18 mouse cellular contexts compared by ENCODE assay signal in the genomic region with DNA sequence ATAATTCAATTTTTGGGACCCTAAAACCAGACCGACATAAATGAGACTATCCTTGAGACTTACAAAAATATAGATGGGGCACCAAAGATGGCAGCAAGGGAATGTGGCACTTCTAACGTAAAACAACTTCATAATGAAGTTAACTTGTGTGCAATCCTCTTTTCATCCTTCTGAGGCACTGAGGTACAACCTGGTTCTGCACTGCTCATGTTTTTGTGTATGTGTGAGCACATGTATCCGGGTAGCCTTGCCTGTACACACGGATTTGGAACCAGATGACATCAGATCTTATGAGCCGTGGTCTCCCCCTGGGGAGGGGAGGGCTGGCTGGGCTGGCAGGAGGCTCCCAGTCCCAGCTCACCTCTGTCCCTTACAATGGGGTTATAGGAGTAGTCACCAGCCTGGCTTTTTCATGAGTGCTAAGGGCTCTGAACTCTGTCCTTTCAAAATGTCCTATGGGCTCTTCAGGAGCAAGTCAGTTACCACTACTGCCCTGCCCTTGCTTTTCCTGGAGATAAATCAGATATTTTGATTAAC. TPM values are rescaled to one million over a fixed set of nuclear protein-coding genes. Genes with fewer than 3 reads are reported as not detected.
DNase-seq lines count a peak whose midpoint lies in the region; ATAC-seq lines count a peak whose summit lies in the region.
"Had no signal": no experiment of that assay in that cellular context is flagged by ENCODE, and none has a peak within 500 bp of the region (broad histone marks: within the 10 kb centered on the region; RNA-seq: fewer than 3 reads in every experiment).

No protein-coding gene starts in this region.

- H3K27ac ChIP-seq in heart, embryonic 11.5 days (ENCODE audit: low read depth, low read length): no peak overlapping the region
- no peak overlapping the region for H3K27ac ChIP-seq in midbrain, embryonic 11.5 days (ENCODE audit: low read depth, low read length)
- H3K27ac ChIP-seq in midbrain, embryonic 10.5 days (replicated peaks): no peak overlapping the region
- H3K27ac ChIP-seq in intestine, embryonic 16.5 days (ENCODE audit: low read length): no peak overlapping the region
- H3K27ac ChIP-seq in midbrain, embryonic 15.5 days: no peak overlapping the region
- H3K27ac ChIP-seq: heart, embryonic 15.5 days had no signal

- no peaks in the 10 kb centered on the region for H3K4me1 ChIP-seq in heart, embryonic 11.5 days (ENCODE audit: control insufficient read depth, insufficient read depth, low read length)
- H3K4me1 ChIP-seq in midbrain, embryonic 11.5 days (ENCODE audit: control insufficient read depth, insufficient read depth, low read length): no peaks in the 10 kb centered on the region
- peaks cover 3% of the 10 kb centered on the region; the same call in 1 of the 2 replicates for H3K4me1 ChIP-seq in midbrain, embryonic 10.5 days
- H3K4me1 ChIP-seq in intestine, embryonic 16.5 days (ENCODE audit: control insufficient read depth, insufficient read depth, low read length): no peaks in the 10 kb centered on the region
- H3K4me1 ChIP-seq in midbrain, embryonic 15.5 days: peaks cover 5% of the 10 kb centered on the region; the same call in 1 of the 2 replicates

- no peak overlapping the region for H3K4me2 ChIP-seq in heart, embryonic 11.5 days
- H3K4me2 ChIP-seq in midbrain, embryonic 11.5 days: no peak overlapping the region
- H3K4me2 ChIP-seq in intestine, embryonic 16.5 days (ENCODE audit: low read depth, low read length): no peak overlapping the region
- H3K4me2 ChIP-seq in midbrain, embryonic 15.5 days: no peak overlapping the region
- H3K4me2 ChIP-seq: heart, embryonic 15.5 days had no signal

- DNase-seq in heart, adult 11 months: peak; percentile 55
- DNase-seq in midbrain, embryonic 11.5 days (ENCODE audit: low spot score, missing footprints): no peak
- DNase-seq in midbrain, embryonic 10.5 days (ENCODE audit: low spot score): no peak
- no peak for DNase-seq in layer of hippocampus, adult 11-12 months (ENCODE audit: low spot score)
- DNase-seq in cerebellum, adult 9-11 months: no peak
- DNase-seq: adrenal gland, postnatal 10 days; cerebellum, adult 11-12 months; forebrain, postnatal 0 days; heart, adult 18-20 months; kidney, adult 8-10 months; kidney, postnatal 4 days; thymus, postnatal 25 days had no signal

- WGBS in heart, embryonic 11.5 days (ENCODE audit: insufficient replicate concordance): 86% methylated on average over 5 of the region's 5 CpGs
- WGBS in midbrain, embryonic 11.5 days: 89% methylated on average over 5 of the region's 5 CpGs
- WGBS in midbrain, embryonic 10.5 days: 94% methylated on average over 5 of the region's 5 CpGs
- WGBS in intestine, embryonic 16.5 days: 82% methylated on average over 5 of the region's 5 CpGs
- 84% methylated on average over 5 of the region's 5 CpGs for WGBS in midbrain, embryonic 15.5 days

- H3K9ac ChIP-seq in heart, embryonic 11.5 days (ENCODE audit: low read depth, low read length): no peak overlapping the region
- no peak overlapping the region for H3K9ac ChIP-seq in midbrain, embryonic 11.5 days (ENCODE audit: low read length)
- no peak overlapping the region for H3K9ac ChIP-seq in intestine, embryonic 16.5 days (ENCODE audit: low read depth, low read length)
- H3K9ac ChIP-seq in midbrain, embryonic 15.5 days: no peak overlapping the region
- H3K9ac ChIP-seq: forebrain, postnatal 0 days; heart, embryonic 15.5 days had no signal

- H3K36me3 ChIP-seq in heart, embryonic 11.5 days (ENCODE audit: control insufficient read depth, insufficient read depth, low read length): peaks cover 3% of the 10 kb centered on the region; the same call in 1 of the 2 replicates
- H3K36me3 ChIP-seq in midbrain, embryonic 11.5 days (ENCODE audit: control insufficient read depth, insufficient read depth, low read length): no peaks in the 10 kb centered on the region; the same call in 1 of the 2 replicates
- H3K36me3 ChIP-seq in midbrain, embryonic 10.5 days: peaks cover 38% of the 10 kb centered on the region
- H3K36me3 ChIP-seq in intestine, embryonic 16.5 days (ENCODE audit: control insufficient read depth, insufficient read depth, low read length): peaks cover 6% of the 10 kb centered on the region; the same call in 1 of the 2 replicates
- H3K36me3 ChIP-seq in midbrain, embryonic 15.5 days (replicated peaks): peaks cover 4% of the 10 kb centered on the region; the same call in 1 of the 2 replicates

- H3K4me3 ChIP-seq in heart, embryonic 11.5 days (ENCODE audit: low read depth, low read length): no peak overlapping the region
- no peak overlapping the region for H3K4me3 ChIP-seq in midbrain, embryonic 11.5 days (ENCODE audit: low read depth, low read length)
- H3K4me3 ChIP-seq in midbrain, embryonic 10.5 days: no peak overlapping the region
- no peak overlapping the region for H3K4me3 ChIP-seq in intestine, embryonic 16.5 days (ENCODE audit: low read length)
- H3K4me3 ChIP-seq in midbrain, embryonic 15.5 days: no peak overlapping the region
- H3K4me3 ChIP-seq: heart, embryonic 15.5 days had no signal

- no peaks in the 10 kb centered on the region for H3K27me3 ChIP-seq in heart, embryonic 11.5 days (ENCODE audit: control insufficient read depth, insufficient read depth, low read length)
- H3K27me3 ChIP-seq in midbrain, embryonic 11.5 days (ENCODE audit: control insufficient read depth, insufficient read depth, low read length): no peaks in the 10 kb centered on the region
- no peaks in the 10 kb centered on the region for H3K27me3 ChIP-seq in midbrain, embryonic 10.5 days (ENCODE audit: low read depth, poor library complexity, severe bottlenecking)
- H3K27me3 ChIP-seq in intestine, embryonic 16.5 days (replicated peaks; ENCODE audit: control insufficient read depth, insufficient read depth, low read length): no peaks in the 10 kb centered on the region
- no peaks in the 10 kb centered on the region for H3K27me3 ChIP-seq in midbrain, embryonic 15.5 days (replicated peaks)
- H3K27me3 ChIP-seq: heart, embryonic 15.5 days had no signal

- H3K9me3 ChIP-seq in heart, embryonic 11.5 days (replicated peaks; ENCODE audit: control insufficient read depth, low read length): no peaks in the 10 kb centered on the region
- no peaks in the 10 kb centered on the region for H3K9me3 ChIP-seq in midbrain, embryonic 11.5 days (ENCODE audit: control insufficient read depth, low read length)
- no peaks in the 10 kb centered on the region for H3K9me3 ChIP-seq in midbrain, embryonic 10.5 days (replicated peaks)
- H3K9me3 ChIP-seq in intestine, embryonic 16.5 days (ENCODE audit: control insufficient read depth, low read length): no peaks in the 10 kb centered on the region
- H3K9me3 ChIP-seq in midbrain, embryonic 15.5 days: no peaks in the 10 kb centered on the region
- H3K9me3 ChIP-seq: heart, embryonic 15.5 days had no signal

- ATAC-seq in heart, embryonic 11.5 days (replicated peaks; ENCODE audit: insufficient number of reproducible peaks, low FRiP score, low TSS enrichment): no peak
- ATAC-seq in midbrain, embryonic 11.5 days (ENCODE audit: low FRiP score): peak; percentile 45; the same call in 1 of the 2 replicates
- ATAC-seq in intestine, embryonic 16.5 days: peak; percentile 34; the same call in 1 of the 2 replicates
- peak; percentile 49; the same call in 1 of the 2 replicates for ATAC-seq in midbrain, embryonic 15.5 days (replicated peaks)
- ATAC-seq: forebrain, postnatal 0 days had no signal

RNA-seq across cellular contexts. Expression of a gene that starts 14.5 kb away (rescaled TPM):
- 93.1 and 97.9 TPM in 2 replicates for polyA plus RNA-seq in heart, embryonic 11.5 days (2014; fragmentation: Nextera tagmentation; extraction: Ambion mirVana)
- 111 and 133 TPM in 2 replicates for polyA plus RNA-seq in midbrain, embryonic 11.5 days (2014; fragmentation: Nextera tagmentation; extraction: Ambion mirVana)
- 107 and 108 TPM in 2 replicates for polyA plus RNA-seq in midbrain, embryonic 10.5 days (2016; fragmentation: Nextera tagmentation; extraction: Ambion mirVana)
- 48.8 and 55.6 TPM in 2 replicates for polyA plus RNA-seq in intestine, embryonic 16.5 days (2015; fragmentation: Nextera tagmentation; extraction: Ambion mirVana)
- polyA plus RNA-seq in midbrain, embryonic 15.5 days (2015; fragmentation: Nextera tagmentation; extraction: Ambion mirVana): 104 and 113 TPM in 2 replicates

RNA-seq across cellular contexts. Expression of a gene that starts 14.6 kb away (rescaled TPM):
- polyA plus RNA-seq in heart, embryonic 11.5 days (2014; fragmentation: Nextera tagmentation; extraction: Ambion mirVana): 51.9 and 52.1 TPM in 2 replicates
- polyA plus RNA-seq in midbrain, embryonic 11.5 days (2014; fragmentation: Nextera tagmentation; extraction: Ambion mirVana): 64.0 and 66.1 TPM in 2 replicates
- 82.8 and 87.7 TPM in 2 replicates for polyA plus RNA-seq in midbrain, embryonic 10.5 days (2016; fragmentation: Nextera tagmentation; extraction: Ambion mirVana)
- 47.7 and 60.1 TPM in 2 replicates for polyA plus RNA-seq in intestine, embryonic 16.5 days (2015; fragmentation: Nextera tagmentation; extraction: Ambion mirVana)
- polyA plus RNA-seq in midbrain, embryonic 15.5 days (2015; fragmentation: Nextera tagmentation; extraction: Ambion mirVana): 12.8 and 13.7 TPM in 2 replicates

RNA-seq across cellular contexts. Expression of a gene that starts 37.3 kb away (rescaled TPM):
- polyA plus RNA-seq in heart, embryonic 11.5 days (2014; fragmentation: Nextera tagmentation; extraction: Ambion mirVana): 1.0 and 1.8 TPM in 2 replicates
- polyA plus RNA-seq in midbrain, embryonic 11.5 days (2014; fragmentation: Nextera tagmentation; extraction: Ambion mirVana): 0.76 and 2.0 TPM in 2 replicates
- polyA plus RNA-seq in midbrain, embryonic 10.5 days (2016; fragmentation: Nextera tagmentation; extraction: Ambion mirVana): 0.44 TPM in 1 of 2 replicates, not detected in the other
- polyA plus RNA-seq in intestine, embryonic 16.5 days (2015; fragmentation: Nextera tagmentation; extraction: Ambion mirVana): 0.49 and 0.59 TPM in 2 replicates
- polyA plus RNA-seq in midbrain, embryonic 15.5 days (2015; fragmentation: Nextera tagmentation; extraction: Ambion mirVana): not detected in 2 replicates
- polyA plus RNA-seq: forebrain, postnatal 0 days; liver, adult 2 months; spleen, adult 2 months had no signal
